Mouse (Mus musculus) adrenal gland, adult 18-20 months (tissue): ENCODE data around the gene C8g. TPM values are rescaled to one million over a fixed set of nuclear protein-coding genes. Genes with fewer than 3 reads are reported as not detected.

ENCODE experiments used
- DNase-seq, 2 experiments: peaks; one replicate each; pipeline ENCODE4 v3.0.0; 2021 to 2022; ENCODE audit warnings: low spot score in 2 of 2
- long read RNA-seq, 2 experiments: library from polyadenylated mRNA; stranded (forward); transcript quantifications; one replicate each; pipeline ENCODE4 v2.0.0; 2021
- total RNA-seq, 2 experiments: library from RNA; stranded (reverse); gene quantifications; 1 replicate in 1 of 2; 2 replicates in 1 of 2; pipeline ENCODE4 v1.2.3; 2021

The C8g gene
- total RNA-seq: 1 to 10 TPM; 2.2 to 3.5 TPM
- long read RNA-seq, experiment 1, partial matches to known transcripts: 0 of 1 reads
- long read RNA-seq, experiment 1, other reads (novel, unspliced or antisense): 0 of 1 reads
- long read RNA-seq, experiment 2, partial matches to known transcripts: 0 of 3 reads
- long read RNA-seq, experiment 2, other reads (novel, unspliced or antisense): 1 of 3 reads

- no peak for DNase-seq
Observed at GRCm38 (mm10) chr2:25501593-25502486, at the start of gene C8g. Gene C8g, minus strand, starts transcription at chr2:25501719.

DNA sequence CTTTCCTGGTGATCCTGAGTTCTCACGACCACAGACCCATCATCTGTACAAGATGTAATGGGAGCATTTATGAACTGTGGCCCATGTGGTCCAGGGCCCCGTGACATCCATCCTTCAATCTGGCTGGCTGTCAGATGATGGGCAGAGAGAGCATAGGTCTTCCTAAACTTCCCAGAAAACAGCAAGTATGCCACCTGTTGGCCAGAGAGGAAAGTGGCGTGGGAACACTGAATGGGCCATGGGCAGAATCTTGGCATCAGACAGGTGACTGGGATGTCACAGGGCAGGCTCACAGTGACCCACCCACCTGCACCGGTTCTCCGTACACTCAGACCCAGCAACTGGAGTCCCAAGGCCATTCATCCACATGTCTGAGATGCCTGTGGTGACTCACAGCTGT is 49.7 kb upstream of the C8g start:
- DNase-seq: peak in 1 of 2 experiments; percentile 52

DNA sequence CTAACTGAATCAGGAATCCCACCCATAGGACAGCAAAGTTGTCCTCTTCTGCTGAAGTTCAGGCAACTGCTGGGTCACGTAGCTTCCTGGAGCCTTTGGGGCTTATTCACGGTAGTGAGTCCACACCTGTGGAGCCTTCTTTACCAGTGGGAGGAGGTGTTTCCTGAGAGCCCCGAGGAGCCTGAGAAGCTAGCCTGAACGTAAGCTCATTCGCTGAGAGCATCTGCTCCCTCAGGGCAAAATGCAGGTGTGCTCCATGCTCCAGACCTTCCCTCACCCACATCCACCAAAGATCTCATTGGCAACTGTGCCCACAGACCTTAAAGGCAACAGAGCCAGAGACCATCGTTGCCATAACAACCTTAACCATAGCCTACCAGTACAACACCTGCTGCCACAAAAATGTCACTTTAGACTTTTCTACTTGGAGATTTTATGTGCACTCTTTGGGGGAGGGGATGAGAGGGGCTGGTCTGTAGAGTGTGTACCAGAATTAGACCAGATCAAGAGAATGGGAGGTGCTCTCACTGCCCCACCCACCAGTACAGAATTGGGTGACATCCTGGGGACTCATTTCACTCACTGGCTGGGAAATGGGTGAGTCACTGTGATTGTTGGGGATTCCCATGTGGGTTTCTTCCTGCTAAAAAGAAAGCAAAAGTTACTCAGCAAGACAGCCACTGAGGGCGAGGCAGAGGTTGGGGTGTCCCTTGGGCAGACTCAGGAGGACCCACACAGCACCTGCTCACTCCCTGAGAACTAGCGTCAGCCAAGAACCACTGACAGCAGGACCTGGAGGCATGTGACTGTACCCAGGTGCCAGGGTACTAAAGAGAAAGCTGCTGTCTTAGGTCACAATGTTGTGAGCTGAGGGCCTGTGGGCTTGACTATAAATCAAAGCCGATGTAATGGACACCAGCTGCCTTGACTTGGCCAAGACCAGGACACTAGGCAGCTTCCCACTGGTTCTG is 47.8 kb upstream of the C8g start:
- no peak for DNase-seq

DNA sequence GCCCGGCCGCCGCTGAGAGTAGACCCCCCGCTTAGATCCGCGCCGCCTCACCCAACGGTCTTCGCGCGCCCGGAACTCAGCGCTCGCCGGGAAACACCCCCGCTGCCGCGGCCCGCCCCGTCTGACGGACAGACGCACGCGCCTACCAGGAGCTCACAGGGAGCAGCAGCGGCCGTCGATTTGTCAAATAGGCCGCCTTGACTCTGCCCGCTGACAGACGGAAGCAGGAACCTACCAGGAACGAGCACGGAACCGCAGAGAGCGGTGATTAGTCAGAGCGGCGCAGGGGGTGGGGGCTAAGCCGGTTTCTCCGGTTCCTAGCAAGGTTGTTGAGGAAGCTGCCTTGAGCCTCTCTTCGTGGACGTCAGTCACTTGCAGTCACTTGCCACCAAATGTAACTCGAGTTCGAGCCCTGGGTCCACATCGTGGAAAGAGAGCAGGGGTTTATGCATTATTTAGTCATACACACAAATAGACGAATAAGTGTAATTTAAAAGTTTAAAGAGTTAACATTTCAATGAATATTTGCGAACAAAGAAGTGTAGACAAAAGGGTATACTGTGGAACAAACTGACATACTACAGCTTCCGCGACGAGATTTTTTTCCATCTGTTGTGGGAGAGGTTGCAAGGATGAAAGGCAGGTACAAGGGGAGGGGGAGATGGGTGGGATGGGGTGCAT is 45.4 kb upstream of the C8g start, which contains the start of gene Traf2:
TSS of gene Traf2 (minus strand) at position 130 of the 681 bp plus-strand sequence.
- DNase-seq: peak; percentile 95

GRCm38 (mm10) chr2:25545996-25546810 is 44.7 kb upstream of the C8g start:
- DNase-seq: peak in 1 of 2 experiments; percentile 79

DNA sequence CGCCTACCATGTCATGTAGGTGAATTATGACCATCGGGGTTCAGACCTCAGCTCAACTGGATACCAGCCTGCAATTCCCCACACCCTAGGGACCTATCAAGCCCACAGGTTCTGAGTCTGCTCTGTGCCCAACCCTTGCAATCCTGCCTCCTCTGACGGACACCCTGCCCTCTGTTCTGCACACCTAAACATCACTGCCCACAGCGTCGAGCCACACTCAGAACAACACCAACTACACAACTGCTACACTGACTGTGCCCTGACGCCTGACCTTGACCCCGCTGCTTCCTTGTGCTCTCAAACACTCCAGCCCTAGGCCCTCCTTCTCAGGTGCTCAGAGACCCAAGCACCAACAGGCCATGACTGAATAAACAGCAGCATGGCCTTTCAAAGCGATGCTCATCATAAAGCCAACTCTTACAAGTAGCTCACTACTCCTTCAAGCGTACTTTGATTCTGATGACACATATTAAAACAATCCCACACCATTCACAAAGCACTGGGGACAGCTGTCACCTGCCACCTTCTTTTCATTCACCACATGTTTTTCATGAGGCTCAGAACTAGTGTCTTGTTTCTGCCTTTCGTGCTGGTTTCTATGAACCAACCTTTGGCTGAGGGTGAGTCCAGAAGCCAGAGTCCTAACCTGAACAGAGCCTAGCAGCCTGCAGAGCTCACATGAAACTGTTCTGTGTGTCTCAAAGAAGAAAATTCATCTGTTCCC is 40.3 kb upstream of the C8g start:
- DNase-seq: no peak

- peak in 1 of 2 experiments; percentile 54 for DNase-seq
Observed at GRCm38 (mm10) chr2:25540541-25540948, 39.0 kb upstream of the C8g start.

DNA sequence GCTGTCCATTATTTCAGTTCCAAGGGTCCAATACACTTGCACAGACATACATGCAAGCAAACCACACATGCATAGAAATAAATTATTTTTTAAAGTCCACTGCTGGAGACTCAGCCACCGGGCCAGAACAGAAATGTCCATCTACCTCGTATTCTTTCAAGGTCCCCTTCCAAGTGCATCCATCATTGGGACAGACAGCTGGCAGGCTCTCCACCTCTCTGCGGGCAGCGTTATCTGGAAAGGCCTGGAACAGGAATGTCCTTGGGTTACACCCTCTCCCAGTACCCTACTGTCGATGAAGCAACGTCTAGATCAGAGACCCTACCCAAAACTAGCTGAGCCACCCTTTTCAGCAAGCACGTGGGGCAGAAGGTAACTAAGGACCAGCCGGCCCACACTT is 35.0 kb upstream of the C8g start:
- DNase-seq: peak in 1 of 2 experiments; percentile 48

GRCm38 (mm10) chr2:25534866-25535182 is 33.3 kb upstream of the C8g start:
- no peak for DNase-seq

DNA sequence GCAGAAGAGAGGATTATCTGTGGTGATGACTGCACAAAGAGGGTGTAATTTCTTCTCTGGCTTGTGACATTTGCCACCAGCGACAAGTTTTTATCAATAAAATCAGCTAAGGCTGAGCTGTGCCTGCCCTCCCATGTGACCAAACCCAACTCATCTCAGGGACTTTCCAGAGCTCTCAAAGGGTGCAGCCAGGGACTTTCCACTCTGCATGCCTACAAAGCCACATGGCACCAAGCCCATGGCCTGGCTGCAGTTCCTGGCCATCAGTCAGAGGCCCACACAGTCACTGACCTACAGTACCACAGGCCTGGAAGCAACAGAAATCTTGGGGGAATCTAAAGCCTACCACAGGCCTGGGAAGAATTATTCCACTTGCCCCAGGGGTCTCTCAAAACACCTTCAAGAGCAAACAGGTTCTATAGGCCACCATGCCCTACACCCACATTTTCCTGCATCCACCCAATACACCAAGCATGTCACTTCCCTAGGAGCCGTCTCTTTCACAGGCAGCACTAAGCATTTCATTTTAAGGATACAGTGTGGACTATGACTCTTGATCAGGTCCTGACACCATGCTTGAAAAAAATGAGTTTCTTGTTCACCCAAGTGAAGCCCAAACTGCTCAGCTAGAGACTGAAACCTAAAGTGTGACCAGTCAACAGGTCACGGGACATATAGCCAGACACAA is 32.8 kb upstream of the C8g start:
- DNase-seq: peak; percentile 70 to 73

DNA sequence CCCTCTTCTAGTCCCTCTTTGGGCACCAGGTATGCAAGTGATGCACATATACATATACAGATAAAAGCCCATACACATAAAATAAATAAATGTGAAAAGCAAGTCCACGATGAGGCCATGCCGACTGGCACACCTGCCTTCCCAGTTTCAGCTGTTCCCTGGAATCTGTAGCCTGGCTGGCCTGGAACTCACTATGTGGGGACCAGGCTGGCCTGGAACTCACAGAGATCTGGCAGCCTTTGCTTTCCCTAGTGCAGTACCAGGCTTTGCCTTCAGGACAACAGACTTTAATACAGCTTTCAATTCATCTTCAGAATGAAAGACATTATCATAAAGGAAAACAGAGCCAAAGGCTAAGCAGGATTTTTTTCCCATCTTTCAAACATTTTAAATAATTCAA is 32.2 kb upstream of the C8g start:
- DNase-seq: no peak

DNA sequence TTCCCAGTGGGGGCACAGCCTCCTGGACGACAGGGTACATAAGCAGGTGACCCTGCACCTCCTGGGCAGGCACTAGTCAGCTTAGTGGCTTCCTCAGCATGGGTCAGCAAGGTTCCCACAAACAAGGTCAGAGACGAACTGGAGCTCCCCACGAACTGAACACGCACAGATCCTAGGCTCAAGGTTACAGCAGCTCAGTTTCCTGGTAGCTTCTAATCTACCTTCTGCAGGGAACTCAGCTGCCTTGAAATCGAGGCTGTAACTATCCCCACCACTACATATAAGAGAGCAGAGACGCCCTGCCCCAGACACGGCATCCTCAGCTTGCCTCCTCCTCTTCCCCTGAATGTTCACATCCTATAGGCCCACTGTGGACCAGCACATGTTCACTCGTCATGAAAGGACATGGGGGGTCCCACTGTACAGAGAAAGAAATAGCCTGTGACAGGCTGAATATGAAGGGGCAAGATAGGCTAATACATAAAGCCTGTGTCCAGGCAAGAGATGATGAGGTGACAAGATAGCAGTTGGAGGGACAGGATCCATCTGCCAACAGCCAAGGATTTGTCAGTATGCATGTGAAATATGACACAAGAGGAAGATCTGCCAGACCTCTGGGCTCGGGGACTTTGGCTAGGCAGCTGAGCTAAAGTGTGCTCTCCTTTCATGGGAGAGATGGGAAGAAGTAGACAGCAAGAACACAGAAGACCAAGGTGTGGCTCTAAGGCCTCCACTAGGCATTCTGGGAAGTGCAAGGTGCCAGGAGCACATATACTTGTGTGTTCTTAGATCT is 25.2 kb upstream of the C8g start:
- no peak for DNase-seq

- no peak for DNase-seq
Observed at GRCm38 (mm10) chr2:25509912-25510311, 8.4 kb upstream of the C8g start.

GRCm38 (mm10) chr2:25506964-25507363 is 5.4 kb upstream of the C8g start:
- DNase-seq: no peak

DNA sequence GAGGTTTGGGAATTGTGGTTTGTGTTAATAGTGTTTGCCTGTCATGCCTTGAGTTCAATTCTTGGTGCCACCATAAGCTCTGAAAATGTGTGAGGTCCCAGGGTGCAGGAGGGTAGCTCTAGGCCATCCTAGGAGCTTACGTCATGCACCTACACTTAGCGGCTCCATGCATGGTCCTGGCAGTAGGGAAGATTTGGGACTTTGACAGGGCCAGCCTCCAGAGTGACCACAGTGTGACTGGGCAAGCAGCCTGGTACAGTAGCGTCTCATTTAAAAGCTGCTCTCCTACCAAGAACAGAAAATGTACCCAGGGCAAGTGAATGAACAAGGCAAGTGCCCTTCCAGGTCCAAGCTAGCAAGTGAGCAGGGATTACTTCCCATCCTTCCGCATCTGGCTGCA is 4.3 kb upstream of the C8g start:
- DNase-seq: no peak

GRCm38 (mm10) chr2:25505000-25505399 is 3.5 kb upstream of the C8g start:
- DNase-seq: no peak

GRCm38 (mm10) chr2:25504538-25504937 is 3.0 kb upstream of the C8g start:
- no peak for DNase-seq

DNA sequence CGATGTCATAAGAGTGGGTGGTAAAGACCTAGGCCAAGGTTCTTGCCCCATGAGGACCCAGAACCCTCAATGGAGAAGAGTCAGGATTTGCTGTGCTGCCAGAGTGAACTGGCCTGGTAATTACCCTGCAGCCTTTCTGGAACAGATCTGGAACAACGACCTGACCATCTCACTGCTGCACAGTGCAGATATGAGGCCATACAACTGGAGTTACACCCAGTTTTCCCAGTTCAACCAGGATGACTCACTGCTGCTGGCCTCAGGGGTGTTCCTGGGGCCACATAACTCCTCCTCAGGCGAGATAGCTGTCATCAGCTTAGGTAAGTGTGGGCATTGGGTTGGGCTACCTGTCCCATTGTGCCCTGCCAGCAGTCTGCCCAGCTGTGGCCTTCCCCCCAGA is 1.2 kb upstream of the C8g start:
- no peak for DNase-seq
